Mouse (Mus musculus) kidney, embryonic 14.5 days (tissue): ENCODE data around the gene Gins2. TPM values are rescaled to one million over a fixed set of nuclear protein-coding genes. Genes with fewer than 3 reads are reported as not detected.

Experiments used
- ATAC-seq: fragments of 200-750 bp; cut with Nextera tagmentation; 2 replicates; pipeline ENCODE4 v1.8.0; 2017; ENCODE audit warnings: moderate number of reproducible peaks, mild to moderate bottlenecking, moderate TSS enrichment, moderate library complexity; ENCODE audit not compliant: low FRiP score, low TSS enrichment
- H3K27ac ChIP-seq: fragments of 300-500 bp; sonication (generic); 2 replicates; pipeline ENCODE4 v1.5.1; 2014; ENCODE audit warnings: low read depth, mild to moderate bottlenecking, low read length, moderate library complexity, mixed read lengths
- H3K27me3 ChIP-seq: fragments of 300-500 bp; sonication (generic); 2 replicates; pipeline ENCODE4 v1.6.1; 2014; ENCODE audit warnings: mild to moderate bottlenecking, low read length; ENCODE audit not compliant: control insufficient read depth, insufficient read depth
- H3K36me3 ChIP-seq: fragments of 300-500 bp; sonication (generic); 2 replicates; pipeline ENCODE4 v1.6.1; 2014; ENCODE audit warnings: low read length, mixed read lengths; ENCODE audit not compliant: control insufficient read depth, insufficient read depth
- H3K4me1 ChIP-seq: fragments of 300-500 bp; sonication (generic); 2 replicates; pipeline ENCODE4 v1.6.1; 2014; ENCODE audit warnings: low read length, mixed read lengths; ENCODE audit not compliant: control insufficient read depth, insufficient read depth
- H3K4me2 ChIP-seq: fragments of 300-500 bp; sonication (generic); replicated peaks from 2 replicates; pipeline ENCODE4 v1.6.1; 2014; ENCODE audit warnings: low read depth, mild to moderate bottlenecking, low read length
- H3K4me3 ChIP-seq: fragments of 300-500 bp; sonication (generic); 2 replicates; pipeline ENCODE4 v1.5.1; 2014; ENCODE audit warnings: mild to moderate bottlenecking, low read length
- H3K9ac ChIP-seq: fragments of 300-500 bp; sonication (generic); 2 replicates; pipeline ENCODE4 v1.6.1; 2014; ENCODE audit warnings: low read depth, mild to moderate bottlenecking, low read length, moderate library complexity
- H3K9me3 ChIP-seq: fragments of 300-500 bp; sonication (generic); 2 replicates; pipeline ENCODE4 v1.6.1; 2016; ENCODE audit warnings: low read length; ENCODE audit not compliant: control insufficient read depth
- WGBS: fragments of 180-500 bp; shearing (Covaris S2); extraction: QIAGEN DNeasy Blood & Tissue Kit; methylation state at CpG from one replicate; pipeline ENCODE4 v1.1.7; 2014; 5-methylcytosine and 5-hydroxymethylcytosine counted together
- polyA plus RNA-seq: library from polyadenylated mRNA; unstranded; fragments of >200 nt; fragmentation: Nextera tagmentation; extraction: Ambion mirVana; gene quantifications from 2 replicates; pipeline ENCODE4 v1.2.1, GENCODE M21; 2014

Gene Gins2
- polyA plus RNA-seq, 1 experiment from 2014 or later: 118 TPM

- H3K9ac ChIP-seq: no peak overlapping the region
- no peaks in the 10 kb centered on the region for H3K27me3 ChIP-seq
- 63% methylated on average over 11 of the region's 11 CpGs for WGBS
- peaks cover 12% of the 10 kb centered on the region for H3K4me1 ChIP-seq
- no peaks in the 10 kb centered on the region for H3K36me3 ChIP-seq
- no peak for ATAC-seq
- H3K4me2 ChIP-seq: no peak overlapping the region
- no peak overlapping the region for H3K4me3 ChIP-seq
- H3K27ac ChIP-seq: no peak overlapping the region
- H3K9me3 ChIP-seq: no peaks in the 10 kb centered on the region
These were observed 37.4 kb upstream of the Gins2 start for GRCm38 (mm10) chr8:120626461-120626860.

GRCm38 (mm10) chr8:120623608-120624007 is 34.5 kb upstream of the Gins2 start:
- ATAC-seq: no peak; the same call in 1 of the 2 replicates
- H3K4me2 ChIP-seq: no peak overlapping the region
- no peak overlapping the region for H3K4me3 ChIP-seq
- H3K27ac ChIP-seq: no peak overlapping the region
- no peak overlapping the region for H3K9ac ChIP-seq
- 40% methylated on average over 2 of the region's 2 CpGs for WGBS
- H3K4me1 ChIP-seq: peaks cover 15% of the 10 kb centered on the region
- no peaks in the 10 kb centered on the region for H3K36me3 ChIP-seq
- no peaks in the 10 kb centered on the region for H3K27me3 ChIP-seq
- H3K9me3 ChIP-seq: no peaks in the 10 kb centered on the region

- WGBS: 80% methylated on average over 14 of the region's 14 CpGs
- no peak for ATAC-seq
- no peaks in the 10 kb centered on the region for H3K36me3 ChIP-seq
- H3K9me3 ChIP-seq: no peaks in the 10 kb centered on the region
- no peak overlapping the region for H3K4me2 ChIP-seq
- H3K4me1 ChIP-seq: peaks cover 15% of the 10 kb centered on the region
- H3K27ac ChIP-seq: no peak overlapping the region
- H3K9ac ChIP-seq: no peak overlapping the region
- H3K27me3 ChIP-seq: no peaks in the 10 kb centered on the region
- no peak overlapping the region for H3K4me3 ChIP-seq
These were observed 33.1 kb upstream of the Gins2 start for GRCm38 (mm10) chr8:120622161-120622560.

GRCm38 (mm10) chr8:120620441-120620840 is 31.3 kb upstream of the Gins2 start:
- Histone ChIP-seq H3K4me3 (no peak overlapping the region), H3K9ac (no peak overlapping the region)

GRCm38 (mm10) chr8:120619235-120620180 is 30.4 kb upstream of the Gins2 start:
- Histone ChIP-seq H3K4me2 (no peak overlapping the region), H3K9ac (no peak overlapping the region), H3K27ac (no peak overlapping the region), H3K9me3 (no peaks in the 10 kb centered on the region), H3K27me3 (no peaks in the 10 kb centered on the region), H3K4me3 (no peak overlapping the region), H3K4me1 (peaks cover 10% of the 10 kb centered on the region), H3K36me3 (no peaks in the 10 kb centered on the region)
- WGBS: 78% methylated on average over 11 of the region's 11 CpGs
- ATAC-seq: no peak

More at GRCm38 (mm10) chr8:120620441-120620840, 31.3 kb upstream of the Gins2 start:
- Histone ChIP-seq H3K27me3 (no peaks in the 10 kb centered on the region), H3K4me2 (no peak overlapping the region), H3K4me1 (peaks cover 15% of the 10 kb centered on the region), H3K27ac (no peak overlapping the region), H3K9me3 (no peaks in the 10 kb centered on the region), H3K36me3 (no peaks in the 10 kb centered on the region)
- ATAC-seq: no peak
- 49% methylated on average over 7 of the region's 7 CpGs for WGBS

- Histone ChIP-seq H3K27ac (no peak overlapping the region), H3K36me3 (no peaks in the 10 kb centered on the region), H3K9me3 (no peaks in the 10 kb centered on the region), H3K27me3 (no peaks in the 10 kb centered on the region), H3K4me1 (peaks cover 4% of the 10 kb centered on the region; the same call in 1 of the 2 replicates), H3K4me2 (no peak overlapping the region), H3K9ac (no peak overlapping the region; the same call in 1 of the 2 replicates), H3K4me3 (no peak overlapping the region)
- WGBS: 0% methylated on average over 6 of the region's 6 CpGs
- ATAC-seq: peak; percentile 50
These were observed 29.0 kb upstream of the Gins2 start for GRCm38 (mm10) chr8:120618110-120618509.

- no peaks in the 10 kb centered on the region for H3K27me3 ChIP-seq
- peaks cover 4% of the 10 kb centered on the region; the same call in 1 of the 2 replicates for H3K4me1 ChIP-seq
- no peaks in the 10 kb centered on the region for H3K9me3 ChIP-seq
- H3K9ac ChIP-seq: no peak overlapping the region
- ATAC-seq: 0 out of 2 replicates have a peak, but pooled peaks have one; percentile 34
- H3K27ac ChIP-seq: no peak overlapping the region
- no peak overlapping the region for H3K4me2 ChIP-seq
- no peak overlapping the region for H3K4me3 ChIP-seq
- 44% methylated on average over 7 of the region's 8 CpGs for WGBS
- no peaks in the 10 kb centered on the region for H3K36me3 ChIP-seq
These were observed 27.8 kb upstream of the Gins2 start for GRCm38 (mm10) chr8:120616663-120617626.

- Histone ChIP-seq H3K9ac (no peak overlapping the region), H3K36me3 (no peaks in the 10 kb centered on the region), H3K9me3 (no peaks in the 10 kb centered on the region), H3K27ac (no peak overlapping the region), H3K27me3 (no peaks in the 10 kb centered on the region), H3K4me1 (no peaks in the 10 kb centered on the region; the same call in 1 of the 2 replicates), H3K4me2 (no peak overlapping the region), H3K4me3 (no peak overlapping the region)
- WGBS: 86% methylated on average over 3 of the region's 3 CpGs
- no peak for ATAC-seq
These were observed 25.4 kb upstream of the Gins2 start for GRCm38 (mm10) chr8:120614491-120614890.
